13 mouse cellular contexts compared by ENCODE assay signal in the genomic region with DNA sequence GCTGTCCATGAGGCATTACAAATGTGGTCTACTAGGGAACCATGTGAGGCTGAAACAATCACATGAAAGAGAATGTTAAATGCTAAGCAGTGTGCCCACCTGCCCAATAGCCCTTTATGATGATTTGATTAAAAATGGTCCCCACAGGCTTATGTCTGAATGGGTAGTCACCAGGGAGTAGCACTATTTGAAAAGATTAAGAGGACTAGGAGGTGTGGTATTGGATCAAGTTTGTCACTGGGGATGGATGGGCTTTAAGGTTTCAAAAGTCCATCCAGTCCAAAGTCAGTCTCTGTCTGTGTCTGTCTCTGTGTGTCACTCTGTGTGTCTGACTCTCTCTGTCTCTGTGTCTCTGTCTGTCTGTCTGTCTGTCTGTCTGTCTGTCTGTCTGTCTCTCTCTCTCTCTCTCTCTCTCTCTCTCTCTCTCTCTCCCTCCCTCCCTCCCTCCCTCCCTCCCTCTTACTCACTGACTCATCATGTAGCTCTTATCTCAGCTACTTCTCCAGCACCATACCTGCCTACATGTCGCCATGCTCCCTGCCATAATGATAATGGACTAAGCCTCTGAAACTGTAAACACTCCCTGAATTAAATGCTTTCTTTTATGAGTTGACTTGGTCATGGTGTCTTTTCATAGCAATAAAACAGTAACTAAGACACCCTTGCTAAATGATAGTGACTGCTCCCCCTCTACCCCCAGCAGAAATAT.
"Had no signal": no experiment of that assay in that cellular context is flagged by ENCODE, and none has a peak within 500 bp of the region (broad histone marks: within the 10 kb centered on the region; RNA-seq: fewer than 3 reads in every experiment).

No protein-coding gene starts in this region.

- H3K27ac ChIP-seq: intestine, embryonic 15.5 days; layer of hippocampus, adult 2 months; limb, embryonic 13.5 days; midbrain, embryonic 12.5 days; stomach, postnatal 0 days had no signal

- H3K36me3 ChIP-seq: intestine, embryonic 15.5 days; limb, embryonic 13.5 days; midbrain, embryonic 12.5 days had no signal

- H3K9me3 ChIP-seq: intestine, embryonic 15.5 days; limb, embryonic 13.5 days; midbrain, embryonic 12.5 days had no signal

- ATAC-seq: intestine, embryonic 15.5 days; midbrain, embryonic 16.5 days had no signal

- DNase-seq: kidney, adult 18-20 months; kidney, postnatal 10 days; kidney, postnatal 4 days; left cerebral cortex, postnatal 4 days; lung, adult 18-20 months; right cerebral cortex, adult 18-20 months; right cerebral cortex, postnatal 25 days had no signal

- H3K27me3 ChIP-seq: intestine, embryonic 15.5 days; limb, embryonic 13.5 days; midbrain, embryonic 12.5 days had no signal

- H3K4me1 ChIP-seq: intestine, embryonic 15.5 days; limb, embryonic 13.5 days; midbrain, embryonic 12.5 days had no signal

- H3K4me2 ChIP-seq: intestine, embryonic 15.5 days; limb, embryonic 13.5 days; midbrain, embryonic 12.5 days had no signal

- H3K4me3 ChIP-seq: intestine, embryonic 15.5 days; layer of hippocampus, adult 2 months; limb, embryonic 13.5 days; midbrain, embryonic 12.5 days had no signal

- H3K9ac ChIP-seq: intestine, embryonic 15.5 days; limb, embryonic 13.5 days; midbrain, embryonic 12.5 days had no signal
